Mouse (Mus musculus): ENCODE measurements at regions not wholly inside any gene's neighbourhood (a gene's known extent, or its start where the extent isn't known, plus 50 kb on each side); places are given as distances from the start of the nearest gene placed in this dataset.

GRCm38 (mm10) chr2:106570226-106570625 lies 122.8 kb upstream of the Mpped2 start:
- Histone ChIP-seq H3K27ac (no peak overlapping the region), H3K9me3 (no peaks in the 10 kb centered on the region), H3K4me1 (no peaks in the 10 kb centered on the region), H3K9ac (no peak overlapping the region), H3K4me3 (replicated peaks) (no peak overlapping the region), H3K27me3 (replicated peaks) (no peaks in the 10 kb centered on the region), H3K4me2 (no peak overlapping the region), H3K36me3 (no peaks in the 10 kb centered on the region)
- ATAC-seq (ENCODE audit: insufficient read depth, low FRiP score, low read depth) = no peak
- WGBS = 54% methylated on average over 1 of the region's 1 CpGs

- Histone ChIP-seq H3K27ac (no peak overlapping the region), H3K4me1 (no peaks in the 10 kb centered on the region), H3K36me3 (no peaks in the 10 kb centered on the region), H3K9ac (no peak overlapping the region), H3K4me2 (no peak overlapping the region), H3K4me3 (replicated peaks) (no peak overlapping the region), H3K9me3 (no peaks in the 10 kb centered on the region), H3K27me3 (replicated peaks) (no peaks in the 10 kb centered on the region)
- no peak for ATAC-seq (ENCODE audit: insufficient read depth, low FRiP score, low read depth)
- 85% methylated on average over 3 of the region's 3 CpGs for WGBS
These were observed 121.7 kb upstream of the Mpped2 start for GRCm38 (mm10) chr2:106571346-106571745.

GRCm38 (mm10) chr2:106571913-106572312 lies 121.2 kb upstream of the Mpped2 start:
- WGBS = 48% methylated on average over 2 of the region's 2 CpGs

GRCm38 (mm10) chr2:106576746-106577323 lies 116.2 kb upstream of the Mpped2 start:
- Histone ChIP-seq H3K4me3 (replicated peaks) (no peak overlapping the region), H3K4me2 (no peak overlapping the region), H3K27ac (no peak overlapping the region), H3K9ac (no peak overlapping the region), H3K4me1 (no peaks in the 10 kb centered on the region), H3K9me3 (no peaks in the 10 kb centered on the region), H3K27me3 (replicated peaks) (no peaks in the 10 kb centered on the region), H3K36me3 (no peaks in the 10 kb centered on the region)
- 38% methylated on average over 4 of the region's 4 CpGs for WGBS
- no peak for ATAC-seq (ENCODE audit: insufficient read depth, low FRiP score, low read depth)

More at GRCm38 (mm10) chr2:106571913-106572312, 121.2 kb upstream of the Mpped2 start:
- H3K4me1 ChIP-seq = no peaks in the 10 kb centered on the region
- no peaks in the 10 kb centered on the region for H3K36me3 ChIP-seq
- H3K27ac ChIP-seq = no peak overlapping the region
- ATAC-seq (ENCODE audit: insufficient read depth, low FRiP score, low read depth) = no peak
- no peaks in the 10 kb centered on the region for H3K9me3 ChIP-seq
- H3K4me3 ChIP-seq (replicated peaks) = no peak overlapping the region
- H3K9ac ChIP-seq = no peak overlapping the region
- H3K27me3 ChIP-seq (replicated peaks) = no peaks in the 10 kb centered on the region
- H3K4me2 ChIP-seq = no peak overlapping the region

- Histone ChIP-seq H3K9me3 (no peaks in the 10 kb centered on the region), H3K27ac (no peak overlapping the region), H3K4me3 (replicated peaks) (no peak overlapping the region), H3K9ac (no peak overlapping the region), H3K4me2 (no peak overlapping the region), H3K27me3 (replicated peaks) (no peaks in the 10 kb centered on the region), H3K4me1 (no peaks in the 10 kb centered on the region), H3K36me3 (no peaks in the 10 kb centered on the region)
- 82% methylated on average over 1 of the region's 1 CpGs for whole genome bisulfite sequencing
- ATAC-seq (ENCODE audit: insufficient read depth, low FRiP score, low read depth) = no peak
These were observed 115.0 kb upstream of the Mpped2 start for GRCm38 (mm10) chr2:106578062-106578461.

- ATAC-seq (ENCODE audit: insufficient read depth, low FRiP score, low read depth) = no peak
- Histone ChIP-seq H3K4me3 (replicated peaks) (no peak overlapping the region), H3K27ac (no peak overlapping the region), H3K9ac (no peak overlapping the region), H3K27me3 (replicated peaks) (no peaks in the 10 kb centered on the region), H3K4me2 (no peak overlapping the region), H3K9me3 (no peaks in the 10 kb centered on the region), H3K4me1 (no peaks in the 10 kb centered on the region), H3K36me3 (no peaks in the 10 kb centered on the region)
- WGBS = 38% methylated on average over 5 of the region's 5 CpGs
These were observed 112.4 kb upstream of the Mpped2 start for GRCm38 (mm10) chr2:106580663-106581062.

GRCm38 (mm10) chr2:106621251-106621650 lies 71.8 kb upstream of the Mpped2 start:
- H3K9ac ChIP-seq = no peak overlapping the region
- no peaks in the 10 kb centered on the region for H3K9me3 ChIP-seq
- no peak overlapping the region for H3K27ac ChIP-seq
- H3K4me2 ChIP-seq = no peak overlapping the region
- H3K4me3 ChIP-seq (replicated peaks) = no peak overlapping the region
- no peaks in the 10 kb centered on the region for H3K4me1 ChIP-seq
- H3K36me3 ChIP-seq = no peaks in the 10 kb centered on the region
- H3K27me3 ChIP-seq (replicated peaks) = no peaks in the 10 kb centered on the region
- no peak for ATAC-seq (ENCODE audit: insufficient read depth, low FRiP score, low read depth)
- 76% methylated on average over 3 of the region's 3 CpGs for WGBS

GRCm38 (mm10) chr2:106622326-106622725 lies 70.7 kb upstream of the Mpped2 start:
- H3K4me2 ChIP-seq = no peak overlapping the region
- no peak for ATAC-seq (ENCODE audit: insufficient read depth, low FRiP score, low read depth)
- H3K4me3 ChIP-seq (replicated peaks) = no peak overlapping the region
- H3K27ac ChIP-seq = no peak overlapping the region
- H3K27me3 ChIP-seq (replicated peaks) = no peaks in the 10 kb centered on the region
- no peak overlapping the region for H3K9ac ChIP-seq
- H3K9me3 ChIP-seq = no peaks in the 10 kb centered on the region
- no peaks in the 10 kb centered on the region for H3K4me1 ChIP-seq
- WGBS = 71% methylated on average over 5 of the region's 5 CpGs
- H3K36me3 ChIP-seq = no peaks in the 10 kb centered on the region

- no peak overlapping the region for H3K9ac ChIP-seq
- H3K4me3 ChIP-seq (replicated peaks) = no peak overlapping the region
- H3K9me3 ChIP-seq = no peaks in the 10 kb centered on the region
- ATAC-seq (ENCODE audit: insufficient read depth, low FRiP score, low read depth) = no peak
- H3K4me2 ChIP-seq = no peak overlapping the region
- H3K27ac ChIP-seq = no peak overlapping the region
- no peaks in the 10 kb centered on the region for H3K27me3 ChIP-seq (replicated peaks)
- no peaks in the 10 kb centered on the region for H3K4me1 ChIP-seq
- WGBS = 74% methylated on average over 2 of the region's 2 CpGs
- H3K36me3 ChIP-seq = no peaks in the 10 kb centered on the region
These were observed 69.4 kb upstream of the Mpped2 start for GRCm38 (mm10) chr2:106623680-106624079.

GRCm38 (mm10) chr2:106631986-106632385 lies 61.1 kb upstream of the Mpped2 start:
- 85% methylated on average over 8 of the region's 8 CpGs for WGBS

More at GRCm38 (mm10) chr2:106631986-106632385, 61.1 kb upstream of the Mpped2 start:
- no peaks in the 10 kb centered on the region for H3K36me3 ChIP-seq
- no peaks in the 10 kb centered on the region for H3K27me3 ChIP-seq (replicated peaks)
- H3K9ac ChIP-seq = no peak overlapping the region
- H3K4me1 ChIP-seq = no peaks in the 10 kb centered on the region
- no peaks in the 10 kb centered on the region for H3K9me3 ChIP-seq
- H3K27ac ChIP-seq = no peak overlapping the region
- no peak for ATAC-seq (ENCODE audit: insufficient read depth, low FRiP score, low read depth)
- no peak overlapping the region for H3K4me2 ChIP-seq
- no peak overlapping the region for H3K4me3 ChIP-seq (replicated peaks)
